Mouse (Mus musculus): ENCODE measurements around the gene Ephb2.

Ephb2 gene

DNA sequence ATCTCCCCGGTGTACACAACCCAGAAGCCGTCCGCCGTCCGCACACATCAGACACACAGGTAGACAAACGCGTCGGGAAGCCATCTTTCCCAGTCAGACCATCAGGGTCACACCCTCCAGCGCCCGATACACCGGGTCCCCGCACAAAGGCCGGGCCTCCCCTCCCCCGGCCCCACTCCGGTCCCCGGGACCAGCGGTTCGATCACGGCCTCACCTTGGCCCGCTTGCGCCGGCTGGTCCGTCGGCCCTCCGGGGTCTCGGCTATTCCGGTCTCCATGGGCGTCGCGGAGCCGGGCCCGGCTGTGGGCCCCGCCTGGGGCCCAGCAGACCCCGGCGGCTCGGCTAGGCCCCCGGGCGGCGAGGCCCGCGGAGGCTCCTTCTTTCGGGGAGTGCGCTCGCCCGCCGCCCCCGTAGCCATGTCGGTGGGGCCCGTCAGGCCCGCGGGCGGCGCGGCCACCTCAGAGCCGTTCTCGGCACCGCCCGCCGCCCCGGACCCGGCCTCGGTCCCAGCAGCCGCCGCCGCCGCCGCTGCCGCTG lies 233.7 kb downstream of the Ephb2 start:
- DNase-seq (ENCODE audit: extremely low spot score) = peak; percentile 70

DNA sequence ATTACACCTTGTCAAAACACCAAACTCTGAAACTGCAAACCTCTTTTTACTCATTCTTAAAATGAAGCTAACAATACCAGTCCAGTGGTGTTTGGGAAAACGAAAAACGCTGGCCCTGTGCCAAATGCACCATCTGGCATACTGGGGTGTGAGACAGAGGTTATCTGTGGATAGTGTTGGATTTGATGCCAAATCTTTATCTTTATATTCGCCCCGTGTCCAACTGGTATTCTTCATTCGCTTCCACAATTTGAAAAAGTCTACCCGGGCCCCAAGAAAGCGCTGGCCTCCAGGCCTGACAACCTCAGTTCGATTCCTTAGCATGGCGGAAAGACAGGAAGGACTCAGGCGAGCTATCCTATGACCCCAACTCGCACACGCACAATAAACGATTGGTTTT lies 234.3 kb downstream of the Ephb2 start:
- DNase-seq (ENCODE audit: extremely low spot score) = peak; percentile 41

DNA sequence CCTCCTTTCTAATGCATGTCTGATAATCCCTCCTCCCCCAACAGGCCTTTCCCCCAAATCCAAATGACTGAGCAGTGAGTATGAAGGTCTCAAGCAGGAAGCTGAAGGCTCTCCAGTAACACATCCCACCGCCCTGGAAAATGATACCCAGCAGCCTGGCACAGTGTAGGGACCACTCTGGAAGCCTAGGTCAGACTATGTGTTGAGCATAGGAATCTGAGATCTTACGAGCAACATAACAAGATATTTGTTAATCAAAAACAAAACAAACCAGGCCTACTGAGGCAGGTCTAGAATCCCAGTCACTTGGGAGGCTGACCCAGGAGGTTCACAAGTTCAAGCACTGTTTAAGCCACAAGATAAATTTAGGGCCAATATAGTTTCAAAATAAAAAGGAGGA lies 235.3 kb downstream of the Ephb2 start:
- no peak for DNase-seq (ENCODE audit: extremely low spot score)

DNA sequence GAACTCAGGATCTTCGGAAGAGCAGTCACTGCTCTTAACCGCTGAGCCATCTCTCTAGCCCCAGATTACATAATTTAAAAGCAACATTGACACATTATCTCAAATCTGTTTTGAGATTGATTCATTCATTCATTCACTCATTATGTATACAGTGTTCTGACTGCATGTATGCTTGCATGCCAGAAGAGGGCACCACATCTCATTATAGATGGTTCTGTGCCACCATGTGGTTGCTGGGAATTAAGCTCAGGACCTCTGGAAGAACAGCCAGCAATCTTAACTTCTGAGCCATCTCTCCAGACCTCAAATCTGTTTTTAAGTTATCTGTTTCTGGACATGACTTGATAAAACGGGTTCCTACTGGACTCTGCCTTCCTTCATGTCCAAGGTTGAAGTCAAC lies 235.9 kb downstream of the Ephb2 start:
- DNase-seq (ENCODE audit: extremely low spot score) = no peak

DNA sequence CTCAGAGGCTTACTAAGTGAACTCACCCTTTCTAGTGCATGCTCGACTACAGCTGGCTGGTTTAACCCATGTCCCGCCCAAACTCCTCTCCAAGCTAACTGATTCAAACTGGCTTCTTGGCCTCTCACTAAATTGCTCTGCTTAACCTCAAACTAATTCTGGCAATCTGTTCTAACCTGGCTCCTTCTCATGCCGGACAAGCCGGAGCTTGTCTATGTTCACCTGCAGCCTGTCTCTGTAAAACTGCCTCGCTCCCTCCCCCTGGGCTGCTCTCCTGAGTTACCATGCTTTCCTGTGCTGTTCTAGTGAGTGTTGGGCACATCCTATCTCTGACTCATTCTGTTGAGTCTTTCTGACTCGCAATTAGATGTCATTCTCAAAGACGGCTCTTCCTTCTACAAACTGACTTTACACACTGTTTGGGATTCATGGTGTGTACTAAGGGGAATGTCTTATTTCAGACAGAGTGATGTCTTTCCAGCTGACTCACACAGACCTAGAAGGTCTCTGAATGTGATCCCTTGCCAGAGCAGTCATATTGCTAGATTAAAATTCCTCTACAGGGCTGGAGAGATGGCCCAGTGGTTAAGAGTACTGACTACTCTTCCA lies 237.4 kb downstream of the Ephb2 start:
- no peak for DNase-seq (ENCODE audit: extremely low spot score)
